Mouse (Mus musculus) heart, postnatal 0 days (tissue): ENCODE measurements around the gene Gosr2. TPM values are rescaled to one million over a fixed set of nuclear protein-coding genes. Genes with fewer than 3 reads are reported as not detected.

ENCODE experiments used
- ATAC-seq: fragments of 200-750 bp; cut with Nextera tagmentation; 2 replicates; pipeline ENCODE4 v1.8.0; 2017; ENCODE audit warnings: low read depth, moderate number of reproducible peaks, moderate library complexity; ENCODE audit not compliant: insufficient read depth
- DNase-seq: peaks from one replicate; pipeline ENCODE4 v3.0.0-alpha.2; 2016; ENCODE audit warnings: low spot score
- H3K27ac ChIP-seq: fragments of 300-500 bp; sonication (generic); 2 replicates; pipeline ENCODE4 v1.5.1; 2014; ENCODE audit warnings: low read depth, mild to moderate bottlenecking
- H3K27me3 ChIP-seq: fragments of 300-500 bp; sonication (generic); 2 replicates; pipeline ENCODE4 v1.6.1; 2014; ENCODE audit warnings: low read length, mixed read lengths; ENCODE audit not compliant: control insufficient read depth, insufficient read depth
- H3K36me3 ChIP-seq: fragments of 300-500 bp; sonication (generic); replicated peaks from 2 replicates; pipeline ENCODE4 v1.6.1; 2014; ENCODE audit warnings: low read length, mixed read lengths; ENCODE audit not compliant: control insufficient read depth, insufficient read depth
- H3K4me1 ChIP-seq: fragments of 300-500 bp; sonication (generic); 2 replicates; pipeline ENCODE4 v1.6.1; 2014; ENCODE audit warnings: antibody characterized with exemption; ENCODE audit not compliant: control insufficient read depth, insufficient read depth
- H3K4me2 ChIP-seq: fragments of 300-500 bp; sonication (generic); 2 replicates; pipeline ENCODE4 v1.6.1; 2014; ENCODE audit warnings: low read depth, mild to moderate bottlenecking, low read length, moderate library complexity
- H3K4me3 ChIP-seq: fragments of 300-500 bp; sonication (generic); 2 replicates; pipeline ENCODE4 v1.5.1; 2014; ENCODE audit warnings: low read depth, low read length
- H3K9ac ChIP-seq: fragments of 300-500 bp; sonication (generic); replicated peaks from 2 replicates; pipeline ENCODE4 v1.6.1; 2014; ENCODE audit warnings: low read depth, low read length, mixed read lengths
- H3K9me3 ChIP-seq: fragments of 300-500 bp; sonication (generic); replicated peaks from 2 replicates; pipeline ENCODE4 v1.6.1; 2016; ENCODE audit warnings: low read length; ENCODE audit not compliant: control insufficient read depth
- CTCF ChIP-seq: IDR thresholded peaks from 2 replicates; pipeline ENCODE4 v1.5.1; 2016; ENCODE audit warnings: antibody characterized with exemption, control low read depth, low read depth
- EP300 ChIP-seq: IDR thresholded peaks from 2 replicates; pipeline ENCODE4 v1.6.1; 2016; ENCODE audit warnings: antibody characterized with exemption, low read depth
- WGBS: fragments of 180-500 bp; shearing (Covaris S2); extraction: QIAGEN DNeasy Blood & Tissue Kit; methylation state at CpG from one replicate; pipeline ENCODE4 v1.1.7; 2014; 5-methylcytosine and 5-hydroxymethylcytosine counted together
- polyA plus RNA-seq: library from polyadenylated mRNA; unstranded; fragments of >200 nt; fragmentation: Nextera tagmentation; extraction: Ambion mirVana; gene quantifications from 2 replicates; pipeline ENCODE4 v1.2.1, GENCODE M21; 2015
- total RNA-seq: library from RNA; depleted of rRNA; stranded (reverse); fragments of >200 nt; gene quantifications from 2 replicates; pipeline ENCODE4 v1.2.3, GENCODE M21; 2014; ENCODE audit warnings: low replicate concordance

The Gosr2 gene
- total and polyA plus RNA-seq, 2 experiments from 2014 or later, result 56.8 to 73.8 TPM

GRCm38 (mm10) chr11:103675556-103675955 is 22.1 kb downstream of the Gosr2 start:
- no peak for DNase-seq
- Histone ChIP-seq H3K36me3 (peaks cover 36% of the 10 kb centered on the region), H3K27ac (no peak overlapping the region), H3K9ac (no peak overlapping the region), H3K4me2 (no peak overlapping the region), H3K9me3 (no peaks in the 10 kb centered on the region), H3K27me3 (no peaks in the 10 kb centered on the region), H3K4me3 (no peak overlapping the region), H3K4me1 (no peaks in the 10 kb centered on the region)
- TF ChIP-seq CTCF (peak; percentile 78), EP300 (no peak)
- WGBS, result 42% methylated on average over 3 of the region's 3 CpGs
- no peak for ATAC-seq

DNA sequence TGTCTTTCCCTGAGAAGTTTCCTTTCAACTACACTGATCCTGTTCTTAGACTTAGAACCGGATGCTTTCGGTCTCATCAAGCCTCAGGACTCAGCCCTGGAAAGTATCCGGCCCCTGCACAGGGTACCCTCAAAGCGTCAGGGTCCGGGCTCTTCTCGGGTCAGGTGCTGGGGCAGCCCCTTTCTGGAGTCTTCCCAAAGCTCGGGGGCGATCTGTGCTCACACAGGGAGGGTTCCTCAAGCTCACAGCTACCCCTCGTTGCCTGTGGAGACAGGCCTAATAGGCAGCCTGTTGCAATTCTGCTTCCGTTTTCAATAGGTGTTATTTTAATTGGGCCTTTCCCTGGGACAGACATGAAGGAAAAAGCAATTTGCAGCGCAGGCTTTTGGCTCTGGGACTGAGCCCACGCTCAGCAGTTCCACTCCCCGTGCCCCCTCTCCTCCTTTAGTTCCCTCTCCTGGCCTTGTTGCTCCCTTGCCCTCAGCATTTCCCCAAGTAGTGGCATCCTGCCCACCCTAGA is 30.7 kb downstream of the Gosr2 start:
- Histone ChIP-seq H3K4me3 (no peak overlapping the region), H3K4me2 (no peak overlapping the region), H3K9me3 (no peaks in the 10 kb centered on the region), H3K27ac (no peak overlapping the region), H3K36me3 (no peaks in the 10 kb centered on the region), H3K4me1 (no peaks in the 10 kb centered on the region), H3K27me3 (no peaks in the 10 kb centered on the region), H3K9ac (no peak overlapping the region)
- TF ChIP-seq EP300, result no peak
- TF ChIP-seq CTCF, result no peak
- ATAC-seq (no peak), DNase-seq (no peak)
- 57% methylated on average over 13 of the region's 13 CpGs for WGBS

GRCm38 (mm10) chr11:103666181-103666906 is 31.4 kb downstream of the Gosr2 start:
- H3K4me3 ChIP-seq, result no peak overlapping the region
- no peak for ATAC-seq
- no peak for DNase-seq
- no peak overlapping the region for H3K9ac ChIP-seq
- H3K9me3 ChIP-seq, result no peaks in the 10 kb centered on the region
- H3K4me1 ChIP-seq, result no peaks in the 10 kb centered on the region
- no peak for TF ChIP-seq CTCF
- TF ChIP-seq EP300, result no peak
- no peak overlapping the region for H3K27ac ChIP-seq
- no peaks in the 10 kb centered on the region for H3K27me3 ChIP-seq
- H3K36me3 ChIP-seq, result no peaks in the 10 kb centered on the region
- WGBS, result 33% methylated on average over 10 of the region's 10 CpGs
- no peak overlapping the region for H3K4me2 ChIP-seq

DNA sequence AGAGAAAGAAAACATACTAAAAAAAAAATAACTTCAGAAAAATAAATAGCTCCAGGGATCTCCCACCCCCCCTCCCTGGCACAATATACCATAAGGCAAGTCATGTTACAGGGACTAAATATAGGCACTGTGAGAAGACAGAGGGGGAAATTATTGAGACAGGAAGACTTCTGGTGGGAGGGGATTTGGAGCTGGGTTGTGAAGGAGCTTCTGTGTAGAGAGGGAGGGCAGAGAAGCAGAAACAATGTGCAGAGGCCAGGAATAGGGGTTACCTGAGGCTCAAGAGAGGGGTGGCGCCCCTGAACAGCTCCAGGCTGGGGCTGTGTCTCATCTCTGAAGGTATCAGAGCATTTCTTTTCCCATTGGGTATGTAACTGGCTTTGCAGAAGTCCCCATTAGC is 32.0 kb downstream of the Gosr2 start:
- TF ChIP-seq CTCF, result no peak
- TF ChIP-seq EP300, result no peak
- no peak overlapping the region for H3K27ac ChIP-seq
- ATAC-seq, result no peak
- H3K9me3 ChIP-seq, result no peaks in the 10 kb centered on the region
- H3K9ac ChIP-seq, result no peak overlapping the region
- H3K36me3 ChIP-seq, result no peaks in the 10 kb centered on the region
- no peak overlapping the region for H3K4me2 ChIP-seq
- 53% methylated on average over 1 of the region's 1 CpGs for WGBS
- DNase-seq, result no peak
- no peaks in the 10 kb centered on the region for H3K4me1 ChIP-seq
- H3K4me3 ChIP-seq, result no peak overlapping the region
- no peaks in the 10 kb centered on the region for H3K27me3 ChIP-seq

DNA sequence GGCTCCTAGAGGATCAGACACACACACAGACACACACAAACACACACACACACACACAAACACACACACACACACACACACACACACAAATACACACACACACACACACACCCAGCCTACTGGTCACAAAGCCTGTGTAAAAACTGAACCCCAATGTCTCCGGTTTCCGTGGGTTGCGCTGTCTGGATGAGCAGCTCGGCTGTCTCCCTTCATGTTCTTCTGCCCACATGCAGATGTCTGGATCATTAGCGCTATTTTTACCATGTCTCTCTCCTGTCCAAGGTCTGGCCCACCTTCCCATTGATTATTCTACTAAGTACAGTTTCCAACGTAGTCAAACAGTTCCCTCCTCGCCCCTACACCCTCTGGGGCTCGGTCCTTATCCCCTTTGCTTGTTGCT is 34.6 kb downstream of the Gosr2 start:
- no peak for ATAC-seq

GRCm38 (mm10) chr11:103662546-103662945 is 35.2 kb downstream of the Gosr2 start:
- TF ChIP-seq CTCF, result no peak
- TF ChIP-seq EP300, result no peak
- no peaks in the 10 kb centered on the region for H3K9me3 ChIP-seq
- WGBS, result 69% methylated on average over 5 of the region's 5 CpGs
- H3K4me3 ChIP-seq, result no peak overlapping the region
- DNase-seq (no peak), ATAC-seq (no peak)
- no peaks in the 10 kb centered on the region for H3K27me3 ChIP-seq
- no peak overlapping the region for H3K27ac ChIP-seq
- no peaks in the 10 kb centered on the region for H3K4me1 ChIP-seq
- no peaks in the 10 kb centered on the region for H3K36me3 ChIP-seq
- H3K4me2 ChIP-seq, result no peak overlapping the region
- H3K9ac ChIP-seq, result no peak overlapping the region

More for the DNA sequence above, 34.6 kb downstream of the Gosr2 start:
- Histone ChIP-seq H3K4me3 (no peak overlapping the region), H3K9ac (no peak overlapping the region), H3K9me3 (no peaks in the 10 kb centered on the region), H3K36me3 (no peaks in the 10 kb centered on the region), H3K4me2 (no peak overlapping the region), H3K27ac (no peak overlapping the region), H3K27me3 (no peaks in the 10 kb centered on the region), H3K4me1 (no peaks in the 10 kb centered on the region)
- TF ChIP-seq EP300 (no peak), CTCF (no peak)
- WGBS, result 83% methylated on average over 8 of the region's 8 CpGs
- DNase-seq, result no peak
